Mouse (Mus musculus): Measurements from ENCODE around the gene Tmem127. TPM values are rescaled to one million over a fixed set of nuclear protein-coding genes. Genes with fewer than 3 reads are reported as not detected.
A peak's percentile ranks its signal among the peaks of the same experiment; 100 is the strongest.

Gene Tmem127
- polyA plus RNA-seq, 1 experiment from 2014 or later = 33.7 TPM

- peak; percentile 73 for ATAC-seq
- Histone ChIP-seq H3K36me3 (ENCODE audit: poor library complexity, severe bottlenecking) (peaks cover 27% of the 10 kb centered on the region), H3K4me3 (peak overlapping the region; percentile 96), H3K4me1 (peaks cover 22% of the 10 kb centered on the region), H3K27me3 (no peaks in the 10 kb centered on the region), H3K9me3 (replicated peaks) (no peaks in the 10 kb centered on the region), H3K4me2 (peak overlapping the region; percentile 99), H3K9ac (peak overlapping the region; percentile 93), H3K27ac (peak overlapping the region; percentile 69)
- under 1% methylated on average over 39 of the region's 39 CpGs for WGBS
Observed at GRCm38 (mm10) chr2:127248334-127249004, 761 bp downstream of the Tmem127 start.

GRCm38 (mm10) chr2:127250291-127251008 is 2.7 kb downstream of the Tmem127 start:
- Histone ChIP-seq H3K27ac (no peak overlapping the region), H3K27me3 (no peaks in the 10 kb centered on the region), H3K9ac (no peak overlapping the region; the same call in 1 of the 2 replicates), H3K9me3 (replicated peaks) (no peaks in the 10 kb centered on the region), H3K4me1 (peaks cover 22% of the 10 kb centered on the region), H3K4me3 (no peak overlapping the region), H3K36me3 (ENCODE audit: poor library complexity, severe bottlenecking) (peaks cover 9% of the 10 kb centered on the region), H3K4me2 (no peak overlapping the region)
- no peak for ATAC-seq
- WGBS = 95% methylated on average over 9 of the region's 9 CpGs

- no peak for ATAC-seq
- H3K4me1 ChIP-seq = peaks cover 19% of the 10 kb centered on the region
- peaks cover 8% of the 10 kb centered on the region for H3K36me3 ChIP-seq (ENCODE audit: poor library complexity, severe bottlenecking)
- no peak overlapping the region for H3K27ac ChIP-seq
- no peaks in the 10 kb centered on the region for H3K9me3 ChIP-seq (replicated peaks)
- WGBS = 73% methylated on average over 3 of the region's 3 CpGs
- H3K27me3 ChIP-seq = no peaks in the 10 kb centered on the region
- H3K9ac ChIP-seq = no peak overlapping the region
- H3K4me2 ChIP-seq = no peak overlapping the region
- H3K4me3 ChIP-seq = no peak overlapping the region
Observed at GRCm38 (mm10) chr2:127251457-127251856, 3.7 kb downstream of the Tmem127 start.

- WGBS = 90% methylated on average over 3 of the region's 3 CpGs
- no peak overlapping the region for H3K4me2 ChIP-seq
Observed at GRCm38 (mm10) chr2:127251880-127252527, 4.3 kb downstream of the Tmem127 start.

GRCm38 (mm10) chr2:127252787-127253186 is 5.1 kb downstream of the Tmem127 start:
- 91% methylated on average over 5 of the region's 5 CpGs for WGBS
- ATAC-seq = no peak

More at GRCm38 (mm10) chr2:127251880-127252527, 4.3 kb downstream of the Tmem127 start:
- Histone ChIP-seq H3K9me3 (replicated peaks) (no peaks in the 10 kb centered on the region), H3K27ac (no peak overlapping the region), H3K4me3 (no peak overlapping the region), H3K27me3 (no peaks in the 10 kb centered on the region), H3K9ac (no peak overlapping the region), H3K36me3 (ENCODE audit: poor library complexity, severe bottlenecking) (peaks cover 14% of the 10 kb centered on the region), H3K4me1 (peaks cover 13% of the 10 kb centered on the region)
- no peak for ATAC-seq

GRCm38 (mm10) chr2:127254604-127255134 is 7.0 kb downstream of the Tmem127 start:
- Histone ChIP-seq H3K4me3 (no peak overlapping the region), H3K27me3 (no peaks in the 10 kb centered on the region), H3K4me1 (no peaks in the 10 kb centered on the region), H3K27ac (no peak overlapping the region), H3K9ac (no peak overlapping the region), H3K9me3 (replicated peaks) (no peaks in the 10 kb centered on the region), H3K4me2 (no peak overlapping the region), H3K36me3 (ENCODE audit: poor library complexity, severe bottlenecking) (peaks cover 40% of the 10 kb centered on the region)
- ATAC-seq = no peak
- 92% methylated on average over 3 of the region's 3 CpGs for WGBS

More at GRCm38 (mm10) chr2:127252787-127253186, 5.1 kb downstream of the Tmem127 start:
- Histone ChIP-seq H3K36me3 (ENCODE audit: poor library complexity, severe bottlenecking) (peaks cover 21% of the 10 kb centered on the region), H3K4me3 (no peak overlapping the region), H3K9ac (no peak overlapping the region), H3K9me3 (replicated peaks) (no peaks in the 10 kb centered on the region), H3K27me3 (no peaks in the 10 kb centered on the region), H3K27ac (no peak overlapping the region), H3K4me1 (peaks cover 12% of the 10 kb centered on the region), H3K4me2 (no peak overlapping the region)

GRCm38 (mm10) chr2:127255294-127255693 is 7.6 kb downstream of the Tmem127 start:
- H3K27ac ChIP-seq = no peak overlapping the region
- peaks cover 45% of the 10 kb centered on the region for H3K36me3 ChIP-seq (ENCODE audit: poor library complexity, severe bottlenecking)
- H3K27me3 ChIP-seq = no peaks in the 10 kb centered on the region
- H3K9me3 ChIP-seq (replicated peaks) = no peaks in the 10 kb centered on the region
- WGBS = 90% methylated on average over 6 of the region's 6 CpGs
- no peaks in the 10 kb centered on the region for H3K4me1 ChIP-seq
- H3K9ac ChIP-seq = no peak overlapping the region
- no peak overlapping the region for H3K4me3 ChIP-seq
- no peak for ATAC-seq
- no peak overlapping the region for H3K4me2 ChIP-seq

GRCm38 (mm10) chr2:127259340-127259739 is 11.6 kb downstream of the Tmem127 start:
- H3K4me2 ChIP-seq = no peak overlapping the region
- no peak overlapping the region for H3K9ac ChIP-seq
- no peaks in the 10 kb centered on the region for H3K9me3 ChIP-seq (replicated peaks)
- whole genome bisulfite sequencing = 92% methylated on average over 5 of the region's 5 CpGs
- no peaks in the 10 kb centered on the region for H3K27me3 ChIP-seq
- H3K4me1 ChIP-seq = no peaks in the 10 kb centered on the region
- H3K27ac ChIP-seq = no peak overlapping the region
- peaks cover 45% of the 10 kb centered on the region for H3K36me3 ChIP-seq (ENCODE audit: poor library complexity, severe bottlenecking)
- no peak overlapping the region for H3K4me3 ChIP-seq
- ATAC-seq = no peak

- H3K27me3 ChIP-seq = no peaks in the 10 kb centered on the region
- no peak overlapping the region for H3K9ac ChIP-seq
- H3K9me3 ChIP-seq (replicated peaks) = no peaks in the 10 kb centered on the region
- no peak overlapping the region for H3K4me2 ChIP-seq
- H3K27ac ChIP-seq = no peak overlapping the region
- H3K4me1 ChIP-seq = no peaks in the 10 kb centered on the region
- peaks cover 27% of the 10 kb centered on the region for H3K36me3 ChIP-seq (ENCODE audit: poor library complexity, severe bottlenecking)
- no peak overlapping the region for H3K4me3 ChIP-seq
- ATAC-seq = no peak
Observed at GRCm38 (mm10) chr2:127262480-127262879, 14.8 kb downstream of the Tmem127 start.

GRCm38 (mm10) chr2:127267854-127268253 is 20.1 kb downstream of the Tmem127 start:
- H3K4me3 ChIP-seq = no peak overlapping the region
- H3K9ac ChIP-seq = no peak overlapping the region
- H3K27ac ChIP-seq = no peak overlapping the region
- peaks cover 3% of the 10 kb centered on the region; the same call in 1 of the 2 replicates for H3K36me3 ChIP-seq (ENCODE audit: poor library complexity, severe bottlenecking)
- peaks cover 14% of the 10 kb centered on the region for H3K4me1 ChIP-seq
- no peaks in the 10 kb centered on the region for H3K9me3 ChIP-seq (replicated peaks)
- H3K4me2 ChIP-seq = no peak overlapping the region
- WGBS = 32% methylated on average over 4 of the region's 4 CpGs
- H3K27me3 ChIP-seq = no peaks in the 10 kb centered on the region
- ATAC-seq = no peak

GRCm38 (mm10) chr2:127269491-127270299 is 22.0 kb downstream of the Tmem127 start, which contains the start of gene Stard7:
Gene Stard7 (plus strand): TSS chr2:127270218.
- peaks cover 3% of the 10 kb centered on the region; the same call in 1 of the 2 replicates for H3K36me3 ChIP-seq (ENCODE audit: poor library complexity, severe bottlenecking)
- H3K27me3 ChIP-seq = no peaks in the 10 kb centered on the region
- H3K4me2 ChIP-seq = peak within 1 kb of the TSS; percentile 85
- peak within 1 kb of the TSS; percentile 93 for H3K4me3 ChIP-seq
- no peaks in the 10 kb centered on the region for H3K9me3 ChIP-seq (replicated peaks)
- peaks cover 20% of the 10 kb centered on the region for H3K4me1 ChIP-seq
- peak within 1 kb of the TSS; percentile 91 for H3K27ac ChIP-seq
- WGBS = under 1% methylated on average over 47 of the region's 49 CpGs
- peak within 1 kb of the TSS; percentile 90 for H3K9ac ChIP-seq
- peak; percentile 99 for ATAC-seq
